Mouse (Mus musculus): ENCODE results near the gene Pmfbp1. TPM values are rescaled to one million over a fixed set of nuclear protein-coding genes. Genes with fewer than 3 reads are reported as not detected.
"Not testable (repeated sequence)": the region's sequence is repeated elsewhere in the genome, so short reads cannot be mapped to it uniquely, and the experiment has no call there.

Pmfbp1 gene
- total RNA-seq (2021): not detected

GRCm38 (mm10) chr8:109493727-109494126 lies at the start of gene Pmfbp1:
Pmfbp1 (plus strand) TSS chr8:109494027.
- intact Hi-C loops (cut with DNase I): no loop called here

GRCm38 (mm10) chr8:109446896-109447295 lies 46.9 kb upstream of the Pmfbp1 start:
- DNase-seq; intact Hi-C loops (cut with DNase I): not testable (repeated sequence)

More at GRCm38 (mm10) chr8:109493727-109494126, at the start of gene Pmfbp1:
- DNase-seq: no peak

- intact Hi-C loops (cut with DNase I): no loop called here
- no peak for DNase-seq
Measured at GRCm38 (mm10) chr8:109451000-109451399, 42.8 kb upstream of the Pmfbp1 start.

- peak; percentile 20 to 23 for DNase-seq
- intact Hi-C loops (cut with DNase I): no loop called here
Measured at GRCm38 (mm10) chr8:109455113-109455512, 38.7 kb upstream of the Pmfbp1 start.

- intact Hi-C loops (cut with DNase I): no loop called here
- DNase-seq: no peak
Measured at GRCm38 (mm10) chr8:109457387-109457786, 36.4 kb upstream of the Pmfbp1 start.

- no peak for DNase-seq
- intact Hi-C loops (cut with DNase I): no loop called here
Measured at GRCm38 (mm10) chr8:109458580-109458979, 35.2 kb upstream of the Pmfbp1 start.

- intact Hi-C loops (cut with DNase I): no loop called here
Measured at GRCm38 (mm10) chr8:109463075-109463474, 30.8 kb upstream of the Pmfbp1 start.

GRCm38 (mm10) chr8:109463677-109464313 lies 30.0 kb upstream of the Pmfbp1 start:
- no peak for DNase-seq
- intact Hi-C loops (cut with DNase I): no loop called here

More at GRCm38 (mm10) chr8:109463075-109463474, 30.8 kb upstream of the Pmfbp1 start:
- no peak for DNase-seq

- DNase-seq: no peak
- intact Hi-C loops (cut with DNase I): no loop called here
Measured at GRCm38 (mm10) chr8:109464451-109464891, 29.4 kb upstream of the Pmfbp1 start.

GRCm38 (mm10) chr8:109465056-109465455 lies 28.8 kb upstream of the Pmfbp1 start:
- intact Hi-C loops (cut with DNase I): no loop called here
- DNase-seq: no peak

GRCm38 (mm10) chr8:109465761-109466160 lies 28.1 kb upstream of the Pmfbp1 start:
- DNase-seq: no peak
- intact Hi-C loops (cut with DNase I): no loop called here

GRCm38 (mm10) chr8:109467516-109467915 lies 26.3 kb upstream of the Pmfbp1 start:
- no peak for DNase-seq
- intact Hi-C loops (cut with DNase I): no loop called here

- intact Hi-C loops (cut with DNase I): no loop called here
Measured at GRCm38 (mm10) chr8:109468112-109468511, 25.7 kb upstream of the Pmfbp1 start.

GRCm38 (mm10) chr8:109471876-109472275 lies 22.0 kb upstream of the Pmfbp1 start:
- intact Hi-C loops (cut with DNase I): no loop called here
- DNase-seq: no peak

More at GRCm38 (mm10) chr8:109468112-109468511, 25.7 kb upstream of the Pmfbp1 start:
- DNase-seq: no peak

- no peak for DNase-seq
- intact Hi-C loops (cut with DNase I): no loop called here
Measured at GRCm38 (mm10) chr8:109472400-109472799, 21.4 kb upstream of the Pmfbp1 start.

- intact Hi-C loops (cut with DNase I): no loop called here
- no peak for DNase-seq
Measured at GRCm38 (mm10) chr8:109474442-109475121, 19.2 kb upstream of the Pmfbp1 start.

- no peak for DNase-seq
- intact Hi-C loops (cut with DNase I): no loop called here
Measured at GRCm38 (mm10) chr8:109475436-109475835, 18.4 kb upstream of the Pmfbp1 start.

- DNase-seq: no peak
- intact Hi-C loops (cut with DNase I): no loop called here
Measured at GRCm38 (mm10) chr8:109478586-109478985, 15.2 kb upstream of the Pmfbp1 start.

GRCm38 (mm10) chr8:109484741-109485140 lies 9.1 kb upstream of the Pmfbp1 start:
- DNase-seq: no peak
- intact Hi-C loops (cut with DNase I): no loop called here

- intact Hi-C loops (cut with DNase I): no loop called here
- DNase-seq: no peak
Measured at GRCm38 (mm10) chr8:109485530-109485929, 8.3 kb upstream of the Pmfbp1 start.

GRCm38 (mm10) chr8:109492785-109493184 lies 1.0 kb upstream of the Pmfbp1 start:
- DNase-seq: no peak
- intact Hi-C loops (cut with DNase I): no loop called here

- no peak for DNase-seq
- intact Hi-C loops (cut with DNase I): no loop called here
Measured at GRCm38 (mm10) chr8:109494601-109495000, 774 bp downstream of the Pmfbp1 start.
